Mouse (Mus musculus) E14TG2a.4 (cell line): ENCODE data around the gene Lrp3.
"Not testable (repeated sequence)": the region's sequence is repeated elsewhere in the genome, so short reads cannot be mapped to it uniquely, and the experiment has no call there.

Source experiments
- CTCF ChIP-seq: conservative IDR thresholded peaks from 2 replicates; pipeline ENCODE4 v1.5.1; 2014; ENCODE audit warnings: low read length
- POU5F1 ChIP-seq: IDR thresholded peaks from 2 replicates; pipeline ENCODE4 v1.6.1; 2014; ENCODE audit warnings: low read length, borderline replicate concordance

DNA sequence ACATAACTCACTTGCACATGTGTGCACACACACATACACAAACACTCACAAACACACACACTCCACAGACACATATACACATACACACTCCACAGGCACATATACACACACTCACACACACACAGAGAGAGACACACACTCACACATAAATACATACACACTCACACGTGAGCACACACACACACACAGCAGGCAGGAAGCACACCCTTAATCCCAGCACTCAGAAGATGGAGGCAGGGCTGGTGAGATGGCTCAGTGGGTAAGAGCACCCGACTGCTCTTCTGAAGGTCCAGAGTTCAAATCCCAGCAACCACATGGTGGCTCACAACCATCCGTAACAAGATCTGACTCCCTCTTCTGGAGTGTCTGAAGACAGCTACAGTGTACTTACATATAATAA, 22.6 kb upstream of the Lrp3 start:
- TF ChIP-seq CTCF, POU5F1: not testable (repeated sequence)
